22 mouse cellular contexts compared by ENCODE assay signal in the genomic region with DNA sequence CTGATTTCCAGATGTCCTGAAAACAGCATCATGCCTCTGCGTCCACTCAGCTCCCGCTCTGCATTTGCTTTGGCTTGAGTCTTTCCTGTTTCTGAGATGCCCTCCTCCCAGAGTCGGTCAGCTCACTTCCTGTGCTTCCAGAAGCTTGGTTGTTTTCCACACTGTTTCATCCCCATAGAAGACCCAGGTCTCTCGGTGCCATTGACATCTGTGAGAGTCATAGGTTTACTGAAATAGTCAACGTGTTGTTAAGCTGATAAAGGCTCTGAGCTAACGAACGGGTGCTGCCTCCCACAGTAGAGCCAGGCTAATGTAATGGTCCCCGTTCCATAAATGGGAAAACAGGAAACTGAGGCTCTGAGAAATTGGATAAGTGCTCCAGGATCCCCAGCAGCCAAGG. TPM values are rescaled to one million over a fixed set of nuclear protein-coding genes. Genes with fewer than 3 reads are reported as not detected.
DNase-seq lines count a peak whose midpoint lies in the region; TF ChIP-seq lines count a peak whose summit lies in the region.
"Had no signal": no experiment of that assay in that cellular context is flagged by ENCODE, and none has a peak within 500 bp of the region (broad histone marks: within the 10 kb centered on the region; RNA-seq: fewer than 3 reads in every experiment).

No protein-coding gene starts in this region.

- peaks cover 10% of the 10 kb centered on the region; the same call in 1 of the 2 replicates for H3K4me1 ChIP-seq in heart, embryonic 10.5 days
- H3K4me1 ChIP-seq: embryonic facial prominence, embryonic 13.5 days; embryonic facial prominence, embryonic 15.5 days had no signal

- no peak for TF ChIP-seq CTCF in layer of hippocampus, adult 2 months (conservative IDR thresholded peaks at IDR 0.05)

- no peaks in the 10 kb centered on the region for H3K27me3 ChIP-seq in heart, embryonic 10.5 days (ENCODE audit: insufficient read depth, poor library complexity, severe bottlenecking)
- H3K27me3 ChIP-seq: embryonic facial prominence, embryonic 13.5 days; embryonic facial prominence, embryonic 15.5 days; forebrain, embryonic 12.5 days had no signal

- no peak overlapping the region for H3K4me3 ChIP-seq in heart, embryonic 10.5 days
- H3K4me3 ChIP-seq in layer of hippocampus, adult 2 months = no peak overlapping the region
- H3K4me3 ChIP-seq: embryonic facial prominence, embryonic 13.5 days; embryonic facial prominence, embryonic 15.5 days; erythroblast, embryonic 14.5 days; forebrain, embryonic 10.5 days; forebrain, embryonic 12.5 days had no signal

- 72% methylated on average over 8 of the region's 8 CpGs for WGBS in heart, embryonic 10.5 days

- intact Hi-C loops in heart, postnatal 10 days (cut with DNase I) = no loop called here

- peak; percentile 48 for DNase-seq in heart, embryonic 10.5 days (ENCODE audit: low spot score)
- DNase-seq in heart, postnatal 10 days = no peak
- no peak for DNase-seq in layer of hippocampus, adult 2 months (ENCODE audit: low spot score in 2 of 2)
- no peak for DNase-seq in layer of hippocampus, postnatal 36 days
- DNase-seq: adrenal gland, adult 2 months; adrenal gland, postnatal 10 days; adrenal gland, postnatal 25 days; cerebellum, adult 11 months; cerebellum, adult 18-20 months; cerebellum, adult 8-10 months; cerebellum, adult 9-11 months; cerebellum, postnatal 14 days; cerebellum, postnatal 36 days; embryo, embryonic 11 days had no signal

- H3K9me3 ChIP-seq in heart, embryonic 10.5 days = no peaks in the 10 kb centered on the region
- H3K9me3 ChIP-seq: embryonic facial prominence, embryonic 13.5 days; embryonic facial prominence, embryonic 15.5 days; forebrain, embryonic 10.5 days; forebrain, embryonic 12.5 days had no signal

- H3K36me3 ChIP-seq in heart, embryonic 10.5 days = peaks cover 87% of the 10 kb centered on the region

- no peak overlapping the region for H3K27ac ChIP-seq in heart, embryonic 10.5 days
- peak overlapping the region; percentile 32; the same call in 1 of the 2 replicates for H3K27ac ChIP-seq in layer of hippocampus, adult 2 months
- H3K27ac ChIP-seq: embryonic facial prominence, embryonic 13.5 days; embryonic facial prominence, embryonic 15.5 days; forebrain, embryonic 10.5 days; forebrain, embryonic 12.5 days had no signal

RNA-seq across cellular contexts. Expression of a gene that starts 24.1 kb away (rescaled TPM):
- polyA plus RNA-seq in heart, embryonic 10.5 days (2016; fragmentation: Nextera tagmentation; extraction: Ambion mirVana) = 36.9 and 59.4 TPM in 2 replicates
- total RNA-seq in heart, postnatal 10 days (2021) = 10 to 100 TPM; 11.4 to 12.0 TPM
- 10 to 100 TPM; 48.7 to 49.1 TPM for total RNA-seq in layer of hippocampus, adult 2 months (2021)
- total RNA-seq in layer of hippocampus, postnatal 36 days (2021) = 10 to 100 TPM; 42.7 to 45.5 TPM

RNA-seq across cellular contexts. Expression of a gene that starts 40.2 kb away (rescaled TPM):
- 0.09 and 0.25 TPM in 2 replicates for polyA plus RNA-seq in heart, embryonic 10.5 days (2016; fragmentation: Nextera tagmentation; extraction: Ambion mirVana)
- under 1 TPM; 0.27 to 0.57 TPM for total RNA-seq in heart, postnatal 10 days (2021)
- total RNA-seq in layer of hippocampus, adult 2 months (2021) = 1 to 10 TPM; 5.4 to 8.7 TPM
- total RNA-seq in layer of hippocampus, postnatal 36 days (2021) = 1 to 10 TPM; 5.2 to 5.7 TPM
- total RNA-seq: adrenal gland, postnatal 25 days; ES-E14; MEL had no signal
- polyA plus RNA-seq: adrenal gland, adult 2 months; C2C12; erythroblast, embryonic 14.5 days; forebrain, embryonic 10.5 days had no signal
